Mouse (Mus musculus) embryonic fibroblast, embryonic 13.5 days (primary cell): ENCODE results near the gene Sytl2. TPM values are rescaled to one million over a fixed set of nuclear protein-coding genes. Genes with fewer than 3 reads are reported as not detected.

Source experiments
- H3K27ac ChIP-seq: 2 replicates; pipeline ENCODE4 v1.5.1; 2012; ENCODE audit warnings: low read length, control low read depth, inconsistent platforms; ENCODE audit not compliant: insufficient read depth
- H3K4me1 ChIP-seq: 2 replicates; pipeline ENCODE4 v1.6.1; 2011; ENCODE audit warnings: low read length; ENCODE audit not compliant: control insufficient read depth, insufficient read depth
- H3K4me3 ChIP-seq: 2 replicates; pipeline ENCODE4 v1.5.1; 2011; ENCODE audit warnings: mild to moderate bottlenecking, control low read depth, low read length; ENCODE audit not compliant: insufficient read depth
- CTCF ChIP-seq: IDR thresholded peaks from 2 replicates; pipeline ENCODE4 v1.5.1; 2011; ENCODE audit warnings: mild to moderate bottlenecking, control low read depth, low read length, moderate library complexity, borderline replicate concordance; ENCODE audit not compliant: insufficient read depth
- POLR2A ChIP-seq: IDR thresholded peaks from 2 replicates; pipeline ENCODE4 v1.6.1; 2011; ENCODE audit warnings: low read depth, mild to moderate bottlenecking, control low read depth, low read length, moderate library complexity
- polyA plus RNA-seq: library from polyadenylated mRNA; stranded (reverse); fragments of >200 nt; gene quantifications from 2 replicates; pipeline ENCODE4 v1.2.4, GENCODE M21; 2011; ENCODE audit warnings: low read depth; ENCODE audit not compliant: missing spikeins, insufficient read length

Sytl2 gene
- polyA plus RNA-seq, 1 experiment, result 31.1 TPM

DNA sequence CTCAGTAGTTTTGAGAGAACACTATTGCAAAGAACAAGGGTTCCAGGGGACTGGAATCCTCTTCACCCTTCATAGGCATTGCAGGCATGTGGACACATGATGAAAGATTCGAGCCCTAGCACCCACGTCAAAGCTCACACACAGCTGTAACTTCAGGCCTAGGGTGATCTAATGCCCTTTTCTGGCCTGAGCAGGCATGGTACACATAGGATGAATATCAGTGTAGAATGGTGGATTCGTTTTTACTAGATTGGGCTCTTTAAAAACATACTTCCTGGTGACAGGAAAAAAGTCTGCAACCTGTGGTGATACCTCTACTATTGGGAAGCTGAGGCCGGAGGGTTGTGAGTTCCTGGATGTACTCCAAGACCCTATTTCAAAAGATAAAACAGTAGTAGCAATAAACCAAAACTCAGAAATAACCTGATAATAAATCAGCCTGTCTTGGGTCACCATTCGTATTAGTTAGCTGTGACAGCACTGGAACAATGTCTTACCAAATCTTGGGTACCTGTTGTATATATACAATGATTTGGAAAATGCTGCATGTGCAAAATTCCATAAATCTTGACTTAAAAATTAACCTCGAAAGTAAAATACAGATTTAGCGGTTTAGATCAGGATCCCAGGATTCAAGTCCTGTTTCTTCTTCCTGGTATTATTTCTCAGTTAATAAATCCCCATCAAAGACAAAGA is 154.2 kb downstream of the Sytl2 start:
- H3K4me1 ChIP-seq, result no peaks in the 10 kb centered on the region; the same call in 1 of the 2 replicates
- H3K4me3 ChIP-seq, result peak overlapping the region; percentile 94
- TF ChIP-seq CTCF (no peak), POLR2A (peak; percentile 24)
- peak overlapping the region; percentile 97 for H3K27ac ChIP-seq

DNA sequence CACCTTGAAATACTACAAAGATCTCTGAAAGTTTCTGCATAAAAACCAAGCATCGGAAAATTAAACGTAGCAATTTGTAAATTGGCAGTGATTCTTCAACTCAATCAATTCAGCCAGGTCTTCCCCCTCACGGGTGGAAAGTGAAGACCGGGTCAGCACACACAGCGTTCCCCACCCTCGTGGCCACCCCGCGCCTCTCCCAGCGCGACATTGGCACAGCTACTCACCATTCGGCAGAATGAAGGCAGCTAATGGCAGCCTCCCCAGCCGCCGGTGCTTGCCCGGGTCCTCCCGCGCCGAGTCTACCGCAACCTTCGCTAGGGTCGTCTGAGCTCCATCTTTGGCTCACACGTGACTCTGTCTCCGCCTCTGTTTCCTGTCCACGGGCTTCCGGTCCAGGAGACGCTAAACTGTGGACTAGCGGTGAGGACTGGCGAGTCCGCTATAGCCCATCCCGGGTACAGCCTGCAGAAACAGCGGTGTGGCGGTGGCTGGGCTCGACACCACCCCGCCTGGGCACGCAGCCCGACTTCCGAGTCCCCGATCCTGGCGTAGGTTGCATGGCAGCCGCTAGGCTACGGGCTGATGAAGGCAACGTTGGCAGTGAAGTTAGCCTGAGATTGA is 154.9 kb downstream of the Sytl2 start, which contains the start of gene Tmem126a:
TSS of gene Tmem126a (minus strand) at position 385 of the 624 bp plus-strand sequence.
- H3K4me1 ChIP-seq, result no peaks in the 10 kb centered on the region; the same call in 1 of the 2 replicates
- peak within 1 kb of the TSS; percentile 97 for H3K27ac ChIP-seq
- TF ChIP-seq CTCF (peak; percentile 6; the same call in 1 of the 2 replicates), POLR2A (peak; percentile 96)
- peak within 1 kb of the TSS; percentile 94 for H3K4me3 ChIP-seq

DNA sequence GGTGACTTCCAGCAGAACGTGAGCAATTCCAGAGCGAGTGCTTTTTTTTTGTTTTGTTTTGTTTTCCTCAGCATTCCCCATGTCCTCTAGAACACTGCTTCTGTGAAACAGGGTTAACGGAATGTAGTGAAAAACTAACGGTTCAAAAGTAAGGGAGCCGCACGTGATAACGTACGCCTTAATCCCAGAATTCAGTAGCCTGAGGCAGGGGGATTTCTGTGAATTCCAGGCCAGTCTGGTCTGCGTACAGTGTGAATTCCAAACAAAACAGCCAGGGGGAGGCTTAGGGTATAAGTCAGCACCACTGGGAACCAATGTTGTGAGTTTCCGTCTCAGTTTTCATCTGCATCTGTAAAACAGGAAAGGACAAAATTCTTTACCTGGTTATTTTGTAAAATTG is 155.5 kb downstream of the Sytl2 start:
- no peaks in the 10 kb centered on the region; the same call in 1 of the 2 replicates for H3K4me1 ChIP-seq

More for the DNA sequence above, 155.5 kb downstream of the Sytl2 start:
- H3K27ac ChIP-seq, result peak overlapping the region; percentile 97
- TF ChIP-seq POLR2A, result no peak
- no peak for TF ChIP-seq CTCF
- H3K4me3 ChIP-seq, result peak overlapping the region; percentile 94

Other genes with a start within 250 kb of the Sytl2 start
- gene Picalm, start 172.0 kb upstream of the Sytl2 start, polyA plus RNA-seq, result 615 and 683 TPM in 2 replicates
- gene Ccdc83, start 36.5 kb upstream of the Sytl2 start, polyA plus RNA-seq, result not detected in 2 replicates
- 0.38 and 0.83 TPM in 2 replicates for gene Ccdc89, start 124.3 kb downstream of the Sytl2 start, polyA plus RNA-seq
- gene Crebzf, start 140.5 kb downstream of the Sytl2 start, polyA plus RNA-seq, result 40.1 and 52.7 TPM in 2 replicates
- gene Tmem126a, start 155.0 kb downstream of the Sytl2 start, polyA plus RNA-seq, result 79.9 and 89.8 TPM in 2 replicates
- 16.8 and 19.1 TPM in 2 replicates for gene Tmem126b, start 173.7 kb downstream of the Sytl2 start, polyA plus RNA-seq
- gene Dlg2, start 174.4 kb downstream of the Sytl2 start, polyA plus RNA-seq, result 3.3 and 5.2 TPM in 2 replicates